Mouse (Mus musculus) lung, adult 2 months (tissue): ENCODE results near the gene Ctnna3. TPM values are rescaled to one million over a fixed set of nuclear protein-coding genes. Genes with fewer than 3 reads are reported as not detected.

Source experiments
- DNase-seq: peaks from one replicate; pipeline ENCODE4 v3.0.0; 2022
- H3K4me1 ChIP-seq: fragments of 200-500 bp; 2 replicates; pipeline ENCODE4 v1.6.1; 2011; ENCODE audit warnings: low read length; ENCODE audit not compliant: control insufficient read depth, insufficient read depth
- H3K4me3 ChIP-seq: fragments of 200-500 bp; replicated peaks from 2 replicates; pipeline ENCODE3; 2011; ENCODE audit warnings: low read depth, mild to moderate bottlenecking, control low read depth, low read length; ENCODE audit errors: extremely low read depth
- CTCF ChIP-seq: fragments of 200-500 bp; IDR thresholded peaks from 2 replicates; pipeline ENCODE4 v1.5.1; 2011; ENCODE audit warnings: mild to moderate bottlenecking, low read length, control low read depth; ENCODE audit not compliant: insufficient read depth
- POLR2A ChIP-seq: fragments of 200-500 bp; IDR thresholded peaks from 2 replicates; pipeline ENCODE4 v1.6.1; 2011; ENCODE audit warnings: low read depth, mild to moderate bottlenecking, control low read depth, low read length, borderline replicate concordance; ENCODE audit errors: extremely low read depth
- WGBS: fragments of 180-500 bp; shearing (Covaris S2); methylation state at CpG from one replicate; pipeline ENCODE4 v1.1.7; 2018; 5-methylcytosine and 5-hydroxymethylcytosine counted together
- polyA plus RNA-seq: library from polyadenylated mRNA; depleted of rRNA; stranded (reverse); fragments of >200 nt; gene quantifications from 2 replicates; pipeline ENCODE4 v1.2.3, GENCODE M21; 2012

The Ctnna3 gene
- polyA plus RNA-seq, 1 experiment, result 0.33 TPM

GRCm38 (mm10) chr10:64049151-64049550 lies 619.3 kb downstream of the Ctnna3 start:
- 37% methylated on average over 6 of the region's 6 CpGs for WGBS
- no peaks in the 10 kb centered on the region for H3K4me1 ChIP-seq
- TF ChIP-seq POLR2A, result no peak
- TF ChIP-seq CTCF, result no peak
- DNase-seq, result no peak
- no peak overlapping the region for H3K4me3 ChIP-seq

- TF ChIP-seq POLR2A, result no peak
- no peak for TF ChIP-seq CTCF
- H3K4me3 ChIP-seq, result no peak overlapping the region
- no peak for DNase-seq
- no peaks in the 10 kb centered on the region for H3K4me1 ChIP-seq
- 87% methylated on average over 6 of the region's 6 CpGs for WGBS
Observed at GRCm38 (mm10) chr10:64049946-64050345, 620.0 kb downstream of the Ctnna3 start.

- H3K4me3 ChIP-seq, result no peak overlapping the region
- no peak for DNase-seq
- H3K4me1 ChIP-seq, result no peaks in the 10 kb centered on the region
- TF ChIP-seq CTCF, result no peak
- WGBS, result 51% methylated on average over 9 of the region's 9 CpGs
Observed at GRCm38 (mm10) chr10:64063704-64064103, 633.8 kb downstream of the Ctnna3 start.

- 26% methylated on average over 5 of the region's 5 CpGs for WGBS
- no peak for DNase-seq
- TF ChIP-seq CTCF (no peak), POLR2A (no peak)
- peaks cover 3% of the 10 kb centered on the region; the same call in 1 of the 2 replicates for H3K4me1 ChIP-seq
- no peak overlapping the region for H3K4me3 ChIP-seq
Observed at GRCm38 (mm10) chr10:64075944-64076343, 646.0 kb downstream of the Ctnna3 start.

GRCm38 (mm10) chr10:64076410-64077052 lies 646.6 kb downstream of the Ctnna3 start:
- WGBS, result 27% methylated on average over 10 of the region's 10 CpGs
- H3K4me1 ChIP-seq, result peaks cover 3% of the 10 kb centered on the region; the same call in 1 of the 2 replicates
- H3K4me3 ChIP-seq, result no peak overlapping the region
- TF ChIP-seq CTCF, result no peak
- DNase-seq, result no peak

GRCm38 (mm10) chr10:64082345-64082744 lies 652.4 kb downstream of the Ctnna3 start:
- 61% methylated on average over 3 of the region's 3 CpGs for WGBS
- TF ChIP-seq CTCF, result no peak
- TF ChIP-seq POLR2A, result no peak
- DNase-seq, result no peak
- Histone ChIP-seq H3K4me1 (no peaks in the 10 kb centered on the region), H3K4me3 (no peak overlapping the region)

- DNase-seq, result no peak
- no peak for TF ChIP-seq CTCF
- Histone ChIP-seq H3K4me3 (no peak overlapping the region), H3K4me1 (0 out of 2 replicates have a peak, but pooled peaks cover 3% of the 10 kb centered on the region)
- 56% methylated on average over 11 of the region's 11 CpGs for WGBS
Observed at GRCm38 (mm10) chr10:64083813-64084212, 653.9 kb downstream of the Ctnna3 start.

- WGBS, result 39% methylated on average over 4 of the region's 4 CpGs
- H3K4me3 ChIP-seq, result no peak overlapping the region
- 0 out of 2 replicates have a peak, but pooled peaks cover 3% of the 10 kb centered on the region for H3K4me1 ChIP-seq
- TF ChIP-seq POLR2A (no peak), CTCF (peak; percentile 38; the same call in 1 of the 2 replicates)
- no peak for DNase-seq
Observed at GRCm38 (mm10) chr10:64084465-64084864, 654.6 kb downstream of the Ctnna3 start.

- Histone ChIP-seq H3K4me3 (no peak overlapping the region), H3K4me1 (0 out of 2 replicates have a peak, but pooled peaks cover 3% of the 10 kb centered on the region)
- no peak for DNase-seq
- TF ChIP-seq CTCF (no peak), POLR2A (no peak)
- WGBS, result 67% methylated on average over 16 of the region's 16 CpGs
Observed at GRCm38 (mm10) chr10:64086183-64086566, 656.3 kb downstream of the Ctnna3 start.

GRCm38 (mm10) chr10:64086567-64087391 lies 656.9 kb downstream of the Ctnna3 start:
- no peak overlapping the region for H3K4me3 ChIP-seq

More at GRCm38 (mm10) chr10:64086567-64087391, 656.9 kb downstream of the Ctnna3 start:
- TF ChIP-seq CTCF (no peak), POLR2A (no peak)
- H3K4me1 ChIP-seq, result 0 out of 2 replicates have a peak, but pooled peaks cover 3% of the 10 kb centered on the region
- DNase-seq, result no peak
- 9% methylated on average over 12 of the region's 12 CpGs for WGBS
